Mouse (Mus musculus) G1E-ER4 (cell line): ENCODE measurements around the gene Anapc7. TPM values are rescaled to one million over a fixed set of nuclear protein-coding genes. Genes with fewer than 3 reads are reported as not detected.

Source experiments
- GATA1 ChIP-seq: IDR thresholded peaks from one replicate; pipeline ENCODE4 v1.8.0; 2012; ENCODE audit warnings: low read length, inconsistent platforms
- polyA plus RNA-seq: library from polyadenylated mRNA; stranded (reverse); fragments of >175 nt; gene quantifications from 2 replicates; pipeline ENCODE4 v1.2.3, GENCODE M21; 2012

Gene Anapc7
- polyA plus RNA-seq, 1 experiment, result 20.5 TPM

DNA sequence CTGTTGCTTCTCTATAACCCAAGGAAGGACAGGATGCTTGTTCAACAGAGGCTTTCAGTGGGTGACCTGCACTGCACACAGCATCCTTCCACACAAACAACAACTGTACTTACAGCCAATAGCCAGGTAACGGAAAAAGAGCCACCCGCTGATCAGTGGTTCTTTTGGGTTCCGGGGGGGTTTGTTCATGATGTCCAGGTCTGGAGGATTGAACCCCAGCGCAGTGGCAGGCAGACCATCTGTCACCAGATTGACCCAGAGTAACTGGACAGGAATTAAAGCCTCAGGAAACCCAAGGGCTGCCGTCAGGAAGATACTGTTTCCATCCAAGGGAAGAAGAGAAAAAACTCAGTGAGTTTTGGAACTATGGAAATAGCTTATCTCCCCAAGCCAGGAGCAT is 37.8 kb downstream of the Anapc7 start:
- no peak for TF ChIP-seq GATA1

DNA sequence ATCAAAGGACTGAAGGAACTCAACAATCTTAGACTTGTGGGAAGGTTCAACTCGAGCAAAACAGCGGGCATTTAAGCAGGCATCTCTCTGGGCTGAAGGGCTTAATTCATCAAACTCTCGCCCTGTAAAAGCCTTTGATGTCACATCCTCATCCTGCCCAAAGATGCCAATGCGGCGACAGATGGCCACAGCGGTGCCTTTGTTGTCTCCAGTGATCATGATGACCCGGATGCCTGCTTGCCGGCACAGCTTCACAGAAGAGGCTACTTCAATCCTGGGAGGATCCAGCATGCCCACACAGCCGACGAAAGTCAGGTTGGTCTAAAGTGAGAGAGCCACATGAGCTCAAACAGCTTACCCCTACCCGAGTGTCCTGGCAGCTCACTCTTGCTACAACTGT is 39.2 kb downstream of the Anapc7 start:
- TF ChIP-seq GATA1, result no peak

DNA sequence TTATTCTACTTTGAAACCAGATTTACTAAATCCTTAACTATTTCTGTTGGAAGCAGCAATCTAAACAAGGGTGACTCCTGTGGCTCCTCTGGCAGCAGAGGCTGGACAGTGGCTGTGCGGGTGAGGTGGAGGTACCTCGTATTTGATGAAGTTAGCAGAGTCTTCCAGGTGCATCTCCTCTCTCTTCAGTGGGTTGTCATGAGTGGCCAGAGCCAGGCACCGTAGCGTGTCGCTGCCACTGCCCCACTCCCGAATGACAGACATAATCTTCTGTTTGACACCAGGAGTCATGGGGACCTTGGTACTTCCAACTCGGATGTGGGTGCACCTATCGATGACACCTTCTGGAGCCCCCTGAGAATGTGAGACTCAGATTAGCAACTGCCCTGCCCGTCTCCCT is 39.9 kb downstream of the Anapc7 start:
- TF ChIP-seq GATA1, result no peak

DNA sequence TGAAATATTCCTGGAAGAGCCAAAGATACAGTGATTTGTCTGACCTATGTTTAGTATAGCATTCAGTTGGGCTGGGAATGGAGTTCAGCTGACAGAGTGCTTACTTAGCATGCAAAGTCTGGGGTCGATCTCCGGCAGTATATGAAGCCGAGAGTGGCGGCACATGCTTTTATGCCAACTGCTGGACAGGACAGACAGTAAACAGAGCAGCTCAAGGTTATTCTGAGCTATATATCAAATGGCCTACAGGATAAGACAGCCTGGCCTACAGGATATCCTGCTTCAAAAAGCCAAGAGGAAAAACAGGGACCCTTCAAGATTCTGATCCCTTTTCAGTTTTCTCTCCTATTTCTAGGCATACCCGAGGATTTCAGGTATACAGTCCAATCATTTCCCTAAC is 50.2 kb downstream of the Anapc7 start:
- no peak for TF ChIP-seq GATA1

- TF ChIP-seq GATA1, result no peak
Observed at GRCm38 (mm10) chr5:122474643-122475363, 53.3 kb downstream of the Anapc7 start.

- TF ChIP-seq GATA1, result no peak
Observed at GRCm38 (mm10) chr5:122476078-122476477, 54.6 kb downstream of the Anapc7 start.

DNA sequence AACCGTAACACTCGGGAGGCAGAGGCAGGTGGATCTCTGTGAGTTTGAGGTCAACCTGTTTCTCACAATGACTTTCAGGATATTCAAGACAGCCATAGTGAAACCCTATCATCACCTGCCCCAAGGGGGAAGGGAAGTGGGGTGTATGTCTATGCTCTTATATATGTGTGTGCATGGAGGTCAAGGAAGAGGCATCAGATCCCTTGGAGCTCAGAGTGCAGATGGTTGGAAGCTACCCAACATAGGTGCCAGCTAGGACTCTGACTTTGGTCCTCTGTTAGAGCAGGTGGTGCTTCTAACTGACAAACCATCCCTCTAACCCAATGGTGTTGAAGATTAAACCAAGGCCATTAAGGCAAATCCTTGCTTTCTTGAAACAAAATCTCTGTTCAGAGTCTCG is 56.0 kb downstream of the Anapc7 start:
- TF ChIP-seq GATA1, result no peak

DNA sequence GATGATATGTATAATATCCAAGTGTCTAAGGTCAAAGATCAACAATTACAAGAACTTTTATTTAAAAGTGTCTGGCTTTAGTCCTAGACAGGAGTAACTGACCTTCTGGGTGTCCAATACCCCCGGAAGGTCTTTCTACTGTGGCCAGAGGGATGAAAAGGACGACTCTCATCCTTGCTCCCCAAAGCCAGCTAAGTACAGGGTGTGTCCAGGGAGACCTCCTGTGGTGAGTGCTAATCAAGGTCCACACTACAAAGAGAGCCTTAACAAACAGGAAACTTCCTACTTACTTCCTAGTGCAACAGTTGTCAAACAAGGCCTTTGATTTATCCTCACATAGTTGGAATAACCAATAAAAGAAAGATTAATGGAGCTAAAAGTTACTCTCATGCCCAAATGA is 57.6 kb downstream of the Anapc7 start:
- no peak for TF ChIP-seq GATA1

- no peak for TF ChIP-seq GATA1
Observed at GRCm38 (mm10) chr5:122481844-122482243, 60.4 kb downstream of the Anapc7 start.

DNA sequence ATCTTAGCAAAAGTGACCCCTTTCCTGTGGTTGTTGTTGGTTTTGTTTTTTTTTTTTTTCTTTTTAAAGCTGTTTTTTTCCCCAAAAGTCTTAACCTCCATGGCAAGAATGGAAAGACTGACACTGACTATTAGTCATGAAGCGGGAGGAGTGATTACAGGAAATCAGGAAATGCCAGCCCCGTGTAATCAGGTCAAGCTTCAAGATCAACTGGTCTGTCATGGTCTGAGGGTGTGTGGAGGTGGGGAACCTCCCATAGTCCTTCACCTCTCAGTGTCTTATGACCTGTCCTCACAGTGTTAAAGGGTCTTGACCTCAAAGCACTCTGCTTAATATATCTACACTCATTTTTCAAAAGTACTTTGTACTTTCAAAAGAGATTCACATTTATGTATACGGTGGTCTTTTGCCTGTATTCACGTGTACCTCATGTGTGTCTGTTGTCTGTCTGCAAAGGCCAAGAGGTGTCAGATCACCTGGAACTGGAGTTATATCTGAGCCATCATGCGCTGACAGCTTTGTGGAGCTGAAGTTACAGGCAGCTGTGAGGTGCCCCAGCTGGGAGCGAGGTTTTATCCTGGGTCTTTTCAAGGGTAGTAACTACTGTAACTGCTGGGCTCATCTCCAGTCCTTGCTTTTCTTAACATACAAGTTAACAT is 61.4 kb downstream of the Anapc7 start:
- TF ChIP-seq GATA1, result no peak

- TF ChIP-seq GATA1, result no peak
Observed at GRCm38 (mm10) chr5:122487825-122488224, 66.3 kb downstream of the Anapc7 start.

DNA sequence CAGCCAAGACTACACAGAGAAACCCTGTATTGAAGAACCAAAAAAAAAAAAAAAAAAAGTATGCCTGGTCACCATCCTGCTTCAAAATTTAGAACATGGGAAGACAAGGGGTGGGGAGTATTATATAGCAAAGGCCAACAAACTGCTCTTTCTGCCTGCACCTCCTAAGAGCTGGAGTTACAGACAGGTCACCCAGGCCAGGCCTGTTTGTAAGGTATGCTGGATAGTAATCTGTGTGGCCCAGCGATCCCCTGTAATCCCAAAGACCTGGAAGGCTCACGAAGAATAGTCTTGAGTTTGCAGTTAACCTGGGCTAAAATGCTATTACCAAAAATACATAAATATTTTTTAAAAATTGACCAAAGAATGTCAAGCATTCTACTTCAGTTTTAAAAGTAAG is 68.7 kb downstream of the Anapc7 start:
- TF ChIP-seq GATA1, result no peak

- no peak for TF ChIP-seq GATA1
Observed at GRCm38 (mm10) chr5:122491385-122491784, 69.9 kb downstream of the Anapc7 start.

DNA sequence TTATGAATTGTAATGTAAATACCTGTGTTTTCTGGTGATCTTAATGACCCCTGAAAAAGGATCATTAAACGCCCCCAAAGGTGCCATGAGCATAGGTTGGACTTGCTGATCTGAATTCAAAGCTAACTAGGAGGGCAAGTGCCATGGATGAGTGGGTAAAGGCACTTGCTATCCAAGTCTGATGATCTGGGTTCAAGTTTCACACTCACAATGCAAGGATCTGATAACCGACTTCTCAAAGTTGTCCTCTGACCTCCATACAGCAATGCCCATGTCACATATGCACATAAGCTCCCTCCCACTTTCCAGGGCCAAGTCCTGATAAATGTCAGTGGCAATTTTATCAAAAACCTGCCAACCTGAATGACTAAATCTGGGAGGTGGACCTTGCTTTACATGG is 71.5 kb downstream of the Anapc7 start:
- no peak for TF ChIP-seq GATA1

- TF ChIP-seq GATA1, result no peak
Observed at GRCm38 (mm10) chr5:122494449-122494848, 73.0 kb downstream of the Anapc7 start.

Other genes starting within 250 kb of the Anapc7 start
- gene Hvcn1, start 214.9 kb upstream of the Anapc7 start, polyA plus RNA-seq, result 0.29 and 0.55 TPM in 2 replicates
- 5.1 and 5.4 TPM in 2 replicates for gene Tctn1, start 157.2 kb upstream of the Anapc7 start, polyA plus RNA-seq
- 6.8 and 10.2 TPM in 2 replicates for gene Pptc7, start 137.3 kb upstream of the Anapc7 start, polyA plus RNA-seq
- gene Rad9b, start 67.5 kb upstream of the Anapc7 start, polyA plus RNA-seq, result 1.8 and 4.5 TPM in 2 replicates
- 9.2 and 16.5 TPM in 2 replicates for gene Vps29, start 67.3 kb upstream of the Anapc7 start, polyA plus RNA-seq
- gene Gpn3, start 49.8 kb upstream of the Anapc7 start, polyA plus RNA-seq, result 50.2 and 84.1 TPM in 2 replicates
- gene Fam216a, start 49.3 kb upstream of the Anapc7 start, polyA plus RNA-seq, result 55.1 and 75.6 TPM in 2 replicates
- 26.9 and 49.4 TPM in 2 replicates for gene Arpc3, start 29.8 kb upstream of the Anapc7 start, polyA plus RNA-seq
- 43.2 and 53.5 TPM in 2 replicates for gene Atp2a2, start 80.5 kb downstream of the Anapc7 start, polyA plus RNA-seq
- 1.1 and 1.7 TPM in 2 replicates for gene Ift81, start 192.8 kb downstream of the Anapc7 start, polyA plus RNA-seq
- gene P2rx7, start 222.2 kb downstream of the Anapc7 start, polyA plus RNA-seq, result 0.58 and 0.73 TPM in 2 replicates